Mouse (Mus musculus): ENCODE data around the gene Lrit2.

- TF ChIP-seq CTCF (IDR thresholded peaks at IDR 0.05; ENCODE audit: low read depth, low read length): no peak
- no peak for TF ChIP-seq POLR2A (IDR thresholded peaks at IDR 0.05; ENCODE audit: borderline replicate concordance, low read depth, low read length)
Measured at GRCm38 (mm10) chr14:37034432-37034831, 33.3 kb upstream of the Lrit2 start.

All from bone marrow macrophage, adult 2 months (primary cell).